Mouse (Mus musculus): Measurements from ENCODE around the gene Spink8.

The Spink8 gene

DNA sequence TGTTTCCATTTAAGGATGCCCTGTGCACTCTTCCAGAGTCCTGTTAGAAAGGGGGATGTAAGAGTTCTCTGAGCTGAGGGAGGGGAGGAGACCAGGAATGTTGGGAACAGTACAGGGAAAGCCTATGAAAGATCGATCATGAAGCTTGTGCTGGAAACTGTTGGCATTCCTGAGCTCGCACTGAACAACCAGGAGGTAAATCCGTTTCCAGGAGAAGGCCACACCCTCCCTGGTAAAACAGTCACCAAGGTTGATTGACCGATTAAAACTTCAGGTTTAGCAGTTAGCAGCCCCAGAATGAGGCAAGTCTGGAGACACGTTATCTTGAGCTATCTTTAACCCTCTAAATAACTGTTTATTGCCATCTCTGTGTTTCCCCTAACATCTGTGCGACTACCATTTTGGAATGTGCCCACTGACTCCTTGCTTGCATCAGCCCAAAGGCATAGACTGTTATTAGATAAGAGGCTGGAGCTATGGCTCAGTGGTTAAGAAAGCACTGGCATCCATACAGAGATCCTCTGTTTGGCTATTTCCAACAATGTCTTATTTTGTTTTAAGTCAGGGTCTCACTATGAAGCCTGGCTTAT lies 59.0 kb downstream of the Spink8 start:
- 50% methylated on average over 6 of the region's 6 CpGs for WGBS

GRCm38 (mm10) chr9:109874797-109875691 lies 63.0 kb downstream of the Spink8 start, which contains the start of gene Cdc25a:
TSS of gene Cdc25a (plus strand) at chr9:109875579.
- WGBS, result 7% methylated on average over 33 of the region's 33 CpGs

GRCm38 (mm10) chr9:109875695-109876601 lies 63.9 kb downstream of the Spink8 start:
- 2% methylated on average over 76 of the region's 76 CpGs for WGBS
